Mouse (Mus musculus) embryo, embryonic 10.5 days (tissue): ENCODE measurements around the gene Il18bp.
"Not testable (repeated sequence)": the region's sequence is repeated elsewhere in the genome, so short reads cannot be mapped to it uniquely, and the experiment has no call there.

Source experiments
- DNase-seq: peaks from one replicate; pipeline ENCODE4 v3.0.0-alpha.2; 2015; ENCODE audit warnings: low spot score

The Il18bp gene

DNA sequence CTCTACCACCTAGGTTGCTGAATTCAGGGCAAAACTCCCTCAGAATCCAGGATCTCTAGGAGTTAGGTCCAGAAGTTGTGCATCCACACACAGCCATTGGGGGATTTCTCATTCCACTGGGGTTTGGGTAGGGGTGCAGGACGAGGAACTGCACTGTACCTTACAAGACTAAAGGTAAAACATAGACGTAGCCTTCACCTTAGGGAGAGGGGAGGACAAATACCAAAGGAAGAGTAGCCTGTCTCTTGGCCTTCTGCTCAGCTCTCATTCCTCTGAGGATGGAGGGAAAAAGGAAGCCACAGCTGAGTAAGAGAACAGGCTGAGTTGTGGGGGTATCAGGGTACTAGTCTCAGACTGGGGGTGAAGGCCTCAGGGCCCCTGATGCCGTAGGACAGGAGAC lies at the start of gene Il18bp:
Gene Il18bp, minus strand, starts transcription at position 101 of the 400 bp plus-strand sequence.
- DNase-seq, result no peak

DNA sequence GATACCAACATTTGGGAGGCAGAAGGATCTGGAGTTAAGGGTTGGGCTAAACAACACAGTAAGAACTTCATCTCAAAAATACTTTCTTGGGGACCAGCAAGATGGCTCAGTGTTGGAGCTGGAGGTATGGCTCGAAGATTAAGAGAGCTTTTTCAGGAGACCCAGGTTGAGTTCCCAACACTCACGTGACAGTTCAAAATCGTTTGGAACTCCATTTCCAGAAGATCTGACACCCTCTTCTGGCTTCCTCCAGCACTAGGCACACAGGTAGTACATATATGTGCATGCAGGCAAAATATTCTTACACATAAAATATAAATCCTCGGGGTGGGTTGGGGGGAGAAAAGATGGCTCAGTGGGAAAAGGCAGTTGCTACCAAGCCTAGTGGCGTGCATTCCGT lies 47.9 kb upstream of the Il18bp start:
- no peak for DNase-seq

DNA sequence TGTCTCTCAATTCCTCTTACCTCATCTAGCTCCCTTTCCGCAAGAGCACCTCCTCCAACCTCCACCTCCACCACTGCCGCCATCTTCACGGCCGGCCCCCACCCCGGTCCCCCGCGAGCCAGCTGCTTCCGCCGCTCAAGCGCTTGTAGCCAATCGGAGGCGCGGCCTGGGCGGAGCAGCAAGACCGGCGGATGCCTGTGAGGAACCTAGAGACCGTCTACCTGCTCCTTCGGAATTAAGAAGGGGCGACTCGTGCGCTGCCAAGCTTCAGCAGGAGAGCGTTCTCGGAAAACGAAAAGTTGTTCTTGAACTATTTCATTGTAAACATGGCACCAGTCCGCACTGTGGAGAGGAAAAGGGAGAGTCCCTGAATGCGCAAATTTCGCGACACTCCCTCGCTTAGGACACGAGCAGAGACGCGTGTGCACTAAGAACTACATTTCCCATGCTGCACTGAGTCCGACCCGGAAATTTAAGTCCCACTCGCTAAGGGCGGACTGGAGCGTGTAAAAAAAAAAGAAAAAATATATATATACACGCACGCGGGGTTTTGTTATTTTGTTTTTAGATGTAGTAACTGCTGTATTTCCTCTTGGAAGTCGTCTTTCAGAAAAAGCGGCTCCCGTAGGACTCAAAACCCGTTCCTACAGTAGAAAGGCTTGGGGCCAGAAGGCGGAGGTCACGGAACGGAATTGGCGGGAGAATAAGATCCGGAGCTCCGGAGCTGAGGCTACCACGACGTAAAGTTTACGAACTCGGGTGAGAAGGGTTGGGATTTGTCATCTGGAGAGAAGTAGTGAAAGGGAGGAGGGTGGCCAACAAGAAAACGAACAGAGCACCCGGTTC lies 46.8 kb upstream of the Il18bp start, which contains the start of the genes Rnf121, Xndc1 and Xntrpc:
Gene Rnf121, minus strand, starts transcription at position 424 of the 846 bp plus-strand sequence.
Gene Xndc1, plus strand, starts transcription at position 466 of the 846 bp plus-strand sequence.
Gene Xntrpc, plus strand, starts transcription at position 668 of the 846 bp plus-strand sequence.
- peak; percentile 95 for DNase-seq

DNA sequence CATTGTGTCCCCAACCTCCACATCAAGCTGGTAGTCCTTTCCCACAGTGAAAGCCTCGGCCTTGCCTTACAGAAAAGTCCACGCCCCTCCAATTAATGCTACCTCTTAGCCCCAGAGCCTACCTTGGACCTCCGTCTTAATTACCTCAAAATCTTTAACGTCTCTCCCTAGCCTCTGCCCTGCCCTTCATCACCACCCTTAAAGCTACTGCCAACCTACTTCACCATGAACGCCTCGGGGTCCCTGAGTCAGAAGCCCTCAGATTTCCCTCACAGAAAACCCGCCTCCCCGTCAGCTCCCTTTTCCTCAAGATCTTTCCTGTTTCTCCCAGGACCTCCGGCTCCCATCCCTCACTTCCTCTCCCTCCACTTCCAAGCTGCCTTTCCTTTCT lies 46.2 kb upstream of the Il18bp start:
- no peak for DNase-seq

DNA sequence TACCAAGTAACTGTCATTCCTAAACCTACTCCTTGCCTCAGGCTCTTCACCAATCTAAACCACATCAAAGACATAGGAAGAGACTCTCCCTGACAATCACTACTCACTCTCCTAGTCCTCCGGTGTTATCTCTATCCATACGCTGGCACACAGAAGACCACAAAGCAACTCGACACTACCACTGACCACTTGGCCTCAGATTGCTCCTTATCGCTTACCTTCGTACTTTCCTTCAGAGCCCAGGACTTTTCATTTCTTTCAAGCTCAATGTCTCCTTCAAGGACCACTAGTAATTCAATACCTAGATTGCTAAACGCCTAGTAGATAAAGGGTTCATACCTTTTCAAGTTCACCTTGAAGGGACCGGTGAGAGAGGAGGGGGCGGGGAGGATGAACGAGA lies 45.4 kb upstream of the Il18bp start:
- no peak for DNase-seq

DNA sequence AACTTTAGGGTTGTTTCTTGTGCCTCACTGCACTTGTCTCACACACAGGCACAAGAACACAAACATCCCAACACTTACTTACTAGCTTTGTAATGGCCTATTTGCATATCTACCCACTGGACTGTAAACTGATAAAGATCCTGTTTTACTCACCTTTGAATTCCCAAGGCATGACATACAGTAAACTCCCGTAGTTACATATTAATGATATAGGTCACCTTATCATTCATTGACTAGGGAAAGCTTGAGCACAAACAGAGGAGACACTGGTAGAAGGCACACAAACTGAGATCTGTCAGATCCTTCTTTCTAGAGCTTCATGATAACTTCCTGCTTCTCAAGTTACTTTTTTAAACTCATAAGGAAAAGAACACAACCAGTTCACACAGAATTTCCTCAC lies 43.7 kb upstream of the Il18bp start:
- DNase-seq, result no peak

DNA sequence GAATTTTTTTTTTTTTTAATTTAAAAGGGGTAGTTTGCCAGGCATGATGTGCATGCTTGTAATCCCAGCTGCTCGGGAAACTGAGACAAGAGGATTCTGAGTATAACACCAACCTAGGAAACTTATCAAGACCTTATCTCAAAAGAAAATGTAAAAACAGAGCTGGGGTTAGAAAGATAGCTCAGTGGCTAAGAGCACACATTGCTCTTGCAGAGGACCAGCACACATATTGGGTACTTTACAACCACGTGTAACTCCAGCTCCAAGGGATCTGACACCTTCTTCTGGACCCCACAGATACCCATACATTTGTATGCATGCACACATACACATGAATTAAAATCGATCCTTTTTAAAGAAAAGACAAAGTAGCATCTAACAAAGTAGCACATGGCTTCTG lies 42.9 kb upstream of the Il18bp start:
- no peak for DNase-seq

DNA sequence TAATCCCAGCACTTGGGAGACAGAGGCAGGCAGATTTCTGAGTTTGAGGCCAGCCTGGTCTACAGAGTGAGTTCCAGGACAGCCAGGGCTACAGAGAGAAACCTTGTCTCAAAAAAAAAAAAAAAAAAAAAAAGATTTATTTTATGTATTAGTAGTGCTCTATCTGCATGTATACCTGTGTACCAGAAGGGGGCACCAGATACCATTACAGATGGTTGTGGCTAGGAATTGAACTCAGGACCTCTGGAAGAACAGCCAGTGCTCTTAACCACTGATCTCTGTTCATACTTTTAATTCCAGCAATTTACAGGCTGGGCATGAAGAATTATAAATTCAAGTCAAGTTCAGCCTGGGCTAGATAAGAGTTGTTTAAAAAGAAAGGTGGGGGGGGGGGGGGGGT lies 30.0 kb upstream of the Il18bp start:
- peak; percentile 10 for DNase-seq

DNA sequence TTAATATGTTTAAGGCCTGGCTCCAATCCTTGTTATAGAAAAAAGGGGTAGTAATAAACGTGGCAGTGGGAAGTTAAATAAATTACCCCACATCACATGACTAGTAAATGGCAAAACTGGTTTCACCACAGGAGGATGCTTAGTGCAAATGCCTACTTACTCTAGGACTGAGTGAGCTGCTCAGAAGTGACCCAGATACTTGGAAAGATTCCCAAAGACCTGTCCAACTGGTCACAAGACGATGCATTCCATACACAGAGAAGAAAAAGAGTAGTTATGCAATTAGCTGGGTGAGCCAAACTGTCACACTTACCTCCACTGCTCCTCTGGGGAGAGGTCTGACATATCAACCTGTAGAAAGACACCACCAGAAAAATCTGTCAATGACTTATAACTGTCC lies 23.8 kb upstream of the Il18bp start:
- no peak for DNase-seq

DNA sequence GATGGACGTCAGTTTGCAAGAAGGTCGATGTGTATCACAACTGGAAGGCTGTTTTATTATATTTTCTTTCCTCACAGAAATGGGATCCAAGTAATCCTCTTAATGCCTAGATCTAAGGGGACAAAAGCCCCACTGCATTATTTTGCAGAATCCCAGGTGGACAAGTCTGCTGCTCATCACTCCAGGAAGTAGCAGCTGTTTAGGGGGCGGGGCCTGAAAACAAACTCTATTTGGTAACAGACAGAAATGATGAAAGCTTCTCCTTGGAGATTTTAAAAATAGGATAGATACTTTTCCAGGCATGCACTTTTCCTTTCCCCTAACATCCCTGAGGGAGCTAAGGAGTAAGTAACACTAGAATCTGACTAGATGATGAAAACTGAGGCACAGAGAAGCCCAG lies 18.8 kb upstream of the Il18bp start:
- DNase-seq, result no peak

DNA sequence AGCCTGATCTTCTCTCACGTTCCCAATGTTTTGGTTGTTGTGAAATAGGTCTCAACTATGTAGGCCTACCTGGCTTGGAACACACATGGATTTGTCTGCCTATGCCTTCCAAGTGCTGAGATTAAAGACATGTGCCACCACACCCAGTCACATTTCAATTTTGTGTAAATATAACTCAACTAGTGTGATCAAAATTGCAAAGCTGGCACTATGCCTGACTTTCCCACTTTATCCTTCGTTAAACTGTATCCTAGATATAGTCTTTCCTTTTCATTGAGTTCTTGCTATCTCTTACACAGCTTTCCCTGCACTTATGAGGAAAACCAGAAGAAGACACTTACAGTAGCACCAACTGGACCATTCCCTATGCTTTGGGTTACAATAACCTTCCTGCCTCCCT lies 17.0 kb upstream of the Il18bp start:
- DNase-seq, result no peak

DNA sequence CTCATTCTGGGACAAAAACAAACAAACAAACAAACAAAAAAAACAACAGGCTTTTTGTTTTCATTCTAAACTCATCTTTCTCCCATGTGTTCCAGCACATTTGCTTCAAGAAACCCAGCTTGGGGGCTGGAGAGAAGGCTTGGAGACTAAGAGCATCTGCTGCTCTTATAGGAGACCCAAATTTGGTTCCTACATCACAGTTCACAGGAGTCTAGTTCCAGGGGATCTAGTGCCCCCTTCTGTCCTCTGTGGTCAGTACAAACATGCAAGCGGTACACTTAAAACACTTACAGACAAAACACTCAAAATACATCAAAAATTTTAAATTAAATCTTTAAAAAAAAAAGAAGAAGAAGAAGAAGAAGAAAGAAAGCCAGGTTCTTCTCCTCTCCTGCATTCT lies 16.4 kb upstream of the Il18bp start:
- peak; percentile 13 for DNase-seq

DNA sequence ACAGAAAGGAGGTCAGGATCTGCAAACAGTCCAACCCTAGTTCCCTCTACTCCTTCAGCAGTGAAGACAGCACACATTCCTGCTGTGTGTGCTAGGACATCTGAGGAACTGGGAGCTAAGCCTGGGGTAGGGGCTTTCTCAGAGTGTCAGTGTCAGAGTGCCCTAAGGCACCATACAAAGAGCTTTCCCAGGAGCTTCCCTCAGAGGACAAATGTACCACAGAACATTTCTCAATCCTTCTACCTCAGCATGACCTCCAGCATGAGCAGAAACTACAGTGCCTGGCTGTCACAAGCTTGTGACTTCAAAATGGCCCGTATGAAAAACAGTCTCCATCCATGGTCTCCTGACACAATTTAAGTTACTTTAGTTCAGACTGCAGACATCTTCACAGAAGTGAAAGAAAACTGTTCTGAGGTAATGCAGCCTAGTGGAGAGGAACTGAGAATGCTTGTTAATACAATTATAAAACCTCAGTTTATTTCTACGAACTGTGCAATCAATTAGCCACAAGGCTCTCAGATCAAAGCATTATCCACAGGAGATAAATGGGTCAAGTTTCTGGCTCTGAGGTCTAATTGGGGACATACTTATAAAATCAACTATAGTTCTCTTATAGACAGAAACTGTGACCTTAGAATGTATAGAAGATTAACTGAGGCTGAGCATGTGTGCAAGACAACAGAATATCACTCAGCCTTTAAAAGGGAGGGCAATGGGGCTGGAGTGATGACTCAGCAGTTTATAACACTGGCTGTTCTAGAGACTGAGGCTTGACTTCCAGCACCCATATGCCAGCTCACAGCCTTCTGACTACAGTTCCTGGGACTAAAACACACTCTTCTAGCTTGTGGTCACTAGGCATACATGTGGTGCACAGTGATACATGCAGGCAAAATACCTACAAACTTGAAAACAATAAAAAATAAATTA lies 7.0 kb upstream of the Il18bp start:
- no peak for DNase-seq

DNA sequence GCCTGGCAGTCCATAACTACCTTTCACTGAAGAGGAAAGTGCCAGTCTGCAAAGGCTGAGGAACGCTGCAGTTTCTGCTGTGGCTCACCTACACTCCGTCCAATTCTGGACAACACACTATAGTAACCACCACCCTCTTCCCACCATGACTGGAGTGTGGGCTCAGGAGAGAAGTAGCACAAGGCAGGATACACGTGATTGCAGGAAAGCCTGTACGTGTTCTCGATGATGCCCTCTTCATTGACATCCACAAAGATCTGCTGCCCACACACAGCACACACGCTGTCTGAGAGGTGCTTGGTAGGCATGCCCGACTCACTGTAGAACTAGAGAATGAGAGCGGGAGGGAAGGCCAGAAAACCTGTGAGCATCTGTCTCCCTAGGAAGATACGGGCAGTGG lies 5.3 kb upstream of the Il18bp start:
- DNase-seq, result no peak

DNA sequence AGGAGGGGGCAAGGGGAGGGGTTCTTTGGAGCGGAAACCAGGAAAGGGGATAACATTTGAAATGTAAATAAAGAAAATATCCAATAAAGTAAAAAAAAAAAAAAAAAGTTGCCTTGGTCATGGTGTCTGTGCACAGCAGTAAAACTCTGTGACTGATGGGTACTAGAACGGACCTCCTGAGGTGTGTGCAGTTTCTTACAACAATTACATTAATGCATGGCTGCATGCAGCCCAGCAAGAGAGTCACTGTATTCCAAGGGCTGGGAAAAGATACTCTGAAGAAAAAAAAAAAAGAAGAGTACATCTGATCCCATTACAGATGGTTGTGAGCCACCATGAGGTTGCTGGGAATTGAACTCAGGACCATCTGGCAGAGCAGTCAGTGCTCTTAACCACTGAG lies 2.4 kb upstream of the Il18bp start:
- DNase-seq, result not testable (repeated sequence)

DNA sequence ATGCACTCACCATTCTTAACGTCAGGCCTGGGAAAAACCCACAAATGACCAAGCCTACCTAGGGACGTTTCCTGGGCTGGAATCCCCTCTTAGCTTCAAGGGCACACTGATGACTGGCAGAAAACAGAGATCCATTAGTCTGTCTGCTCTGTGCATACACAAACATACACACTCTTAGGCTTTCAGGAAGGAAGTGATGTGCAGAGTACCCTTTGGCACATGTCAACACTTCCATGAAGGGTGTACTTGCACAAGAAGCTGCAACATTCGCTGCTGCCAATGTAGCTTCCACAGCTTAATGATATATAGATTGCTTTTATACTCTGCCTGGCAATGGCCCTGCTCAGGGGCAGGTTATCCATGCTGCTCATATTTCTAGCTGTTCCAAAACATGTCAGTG lies 872 bp upstream of the Il18bp start:
- no peak for DNase-seq

DNA sequence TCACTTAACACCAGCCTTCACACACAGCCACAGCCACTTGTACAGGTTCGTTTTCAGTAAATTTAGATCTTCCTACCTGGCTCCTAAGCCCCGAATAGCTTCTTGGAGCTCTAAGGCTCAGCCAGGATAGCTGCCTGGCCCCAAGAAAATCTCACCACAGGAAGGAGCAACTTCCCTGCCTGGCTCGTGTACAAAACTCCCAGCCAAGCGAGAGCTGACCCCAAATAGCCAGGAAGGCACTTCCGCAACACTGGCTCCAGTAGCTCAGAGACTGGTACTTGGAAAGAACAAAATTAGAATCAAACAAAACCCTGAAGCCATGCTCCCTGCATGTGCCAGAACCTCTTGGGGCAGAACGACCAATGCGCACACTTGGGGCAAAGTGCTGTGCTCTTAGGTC lies 456 bp downstream of the Il18bp start:
- DNase-seq, result no peak

DNA sequence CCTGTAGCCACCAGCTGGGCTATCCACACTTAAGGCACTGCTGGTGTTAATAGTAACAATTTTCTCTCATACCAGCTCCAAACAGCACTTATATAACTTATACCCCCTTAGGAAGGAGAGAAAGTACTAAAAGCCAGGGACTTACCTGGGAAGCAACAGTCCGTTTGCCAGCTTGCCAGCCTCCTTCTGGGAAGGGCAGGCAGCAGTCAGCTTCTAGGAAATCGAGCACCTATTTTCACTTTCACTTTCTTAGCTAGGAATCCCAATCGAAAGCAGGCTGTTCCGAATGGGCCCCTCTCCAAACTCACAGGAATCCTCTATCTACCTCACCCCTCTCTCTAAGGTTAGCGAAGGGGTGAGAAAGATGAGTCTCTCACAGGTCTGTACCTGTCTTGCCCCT lies 1.0 kb downstream of the Il18bp start:
- DNase-seq, result no peak

DNA sequence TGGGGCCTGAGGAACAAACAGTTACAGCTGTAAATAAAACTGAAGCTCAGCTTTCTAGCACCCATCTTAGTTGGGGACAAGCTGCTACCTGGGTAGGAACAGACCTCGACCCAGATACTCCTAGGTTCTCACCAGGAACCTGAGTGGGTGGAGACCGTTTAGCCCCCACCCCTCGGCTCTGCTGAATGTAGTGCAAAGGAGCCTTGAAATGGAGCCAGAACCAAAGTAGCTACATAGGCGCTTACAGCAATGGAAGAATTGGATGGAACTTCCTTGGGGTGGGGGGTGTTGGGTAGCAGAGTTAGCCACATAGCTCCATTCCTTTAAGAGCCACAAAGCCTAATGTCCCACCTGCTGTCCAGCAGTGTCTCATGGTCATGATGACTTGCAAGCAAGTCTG lies 1.6 kb downstream of the Il18bp start:
- DNase-seq, result no peak

DNA sequence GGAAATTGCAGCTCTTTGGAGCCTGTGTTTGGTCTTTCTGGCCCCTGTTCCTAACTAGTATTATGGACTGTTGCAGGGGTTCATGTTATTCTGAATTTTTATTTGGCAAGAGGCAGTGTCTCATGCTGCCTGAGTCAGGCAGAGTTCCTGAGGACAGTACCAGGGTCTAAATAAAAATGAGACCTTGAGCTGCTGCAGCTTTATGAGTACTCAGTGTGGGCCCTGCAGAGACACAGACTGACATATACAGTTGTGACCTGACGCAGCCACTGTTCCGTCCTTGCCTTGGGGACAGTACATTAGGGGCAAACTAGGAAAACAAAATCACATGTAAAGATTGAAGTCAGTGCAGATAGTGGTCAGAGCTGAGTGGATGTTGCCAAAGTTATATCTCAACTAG lies 3.5 kb downstream of the Il18bp start:
- no peak for DNase-seq

DNA sequence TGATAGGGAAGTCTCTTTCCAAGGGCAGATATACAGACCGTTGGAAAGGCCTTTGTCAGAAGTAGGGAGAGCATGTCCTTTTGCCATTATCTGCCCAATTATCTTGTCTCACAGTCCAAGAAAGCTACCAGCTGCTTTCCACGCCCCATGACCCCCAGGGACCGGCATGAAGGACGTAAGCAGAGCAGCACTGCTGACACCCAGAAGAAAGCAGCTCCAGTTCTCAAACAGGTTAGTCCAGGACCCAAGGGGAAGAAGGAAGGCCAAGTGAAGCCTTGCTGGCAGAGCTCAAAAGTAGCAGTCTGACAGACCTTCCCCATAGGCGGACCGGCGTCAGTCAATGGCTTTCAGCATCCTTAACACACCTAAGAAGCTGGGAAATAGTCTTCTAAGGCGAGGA lies 5.1 kb downstream of the Il18bp start:
- DNase-seq, result no peak

DNA sequence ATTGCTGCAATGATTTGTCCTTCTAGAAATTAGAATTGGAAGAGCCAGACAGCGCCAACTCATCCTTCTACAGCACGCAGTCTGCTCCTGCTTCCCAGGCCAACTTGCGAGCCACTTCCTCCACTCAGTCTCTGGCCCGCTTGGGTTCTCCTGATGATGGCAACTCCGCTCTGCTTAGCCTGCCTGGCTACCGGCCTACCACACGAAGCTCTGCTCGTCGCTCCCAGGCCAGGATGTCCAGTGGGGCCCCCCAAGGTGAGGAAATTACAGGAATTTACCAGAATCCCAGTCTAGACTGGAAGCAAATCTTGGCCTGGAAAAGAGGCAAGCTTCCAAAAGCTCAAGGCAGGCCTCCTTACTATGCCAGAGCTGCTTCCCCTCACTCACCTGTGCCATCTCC lies 6.6 kb downstream of the Il18bp start:
- DNase-seq, result no peak

DNA sequence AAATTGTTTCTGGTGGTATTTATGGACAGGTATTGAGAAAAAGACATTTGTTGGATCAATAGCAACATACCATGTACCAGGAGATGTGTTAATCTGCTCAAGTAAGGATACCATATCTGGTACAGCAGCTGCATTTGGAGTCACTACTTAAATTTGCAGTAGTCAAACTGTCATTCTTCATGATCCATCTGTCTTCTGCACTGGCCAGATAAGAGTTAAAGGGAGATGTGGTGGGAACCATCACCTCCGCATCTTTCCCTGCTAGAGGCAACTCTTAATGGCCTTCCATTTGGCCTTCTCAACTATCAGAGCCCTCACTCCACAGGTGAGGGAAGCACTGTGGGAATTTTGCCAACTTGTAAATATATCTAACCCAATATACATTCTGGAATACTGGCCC lies 12.0 kb downstream of the Il18bp start:
- no peak for DNase-seq
